Mouse (Mus musculus): ENCODE measurements around the gene Atp6v0d1.

- TF ChIP-seq RAD21 (IDR thresholded peaks at IDR 0.05; ENCODE audit: low read depth, low read length) (no peak), TCF12 (IDR thresholded peaks at IDR 0.05; ENCODE audit: low read depth, low read length) (peak; percentile 36; the same call in 1 of the 2 replicates), POLR2A (IDR thresholded peaks at IDR 0.05; ENCODE audit: control insufficient read depth in 1 of 2, insufficient read depth in 1 of 2, low read depth in 1 of 2, low read length in 2 of 2, poor library complexity in 1 of 2) (no peak)
Measured at GRCm38 (mm10) chr8:105573427-105573826, 7.6 kb upstream of the Atp6v0d1 start.

Data from MEL (cell line).